Mouse (Mus musculus) heart, embryonic 15.5 days (tissue): ENCODE results near the gene Adnp. TPM values are rescaled to one million over a fixed set of nuclear protein-coding genes. Genes with fewer than 3 reads are reported as not detected.

Experiments
- ATAC-seq: fragments of 200-750 bp; cut with Nextera tagmentation; replicated peaks from 2 replicates; pipeline ENCODE4 v1.8.0; 2017; ENCODE audit warnings: low read depth, moderate TSS enrichment; ENCODE audit not compliant: insufficient number of reproducible peaks, insufficient read depth, low FRiP score
- H3K27ac ChIP-seq: fragments of 300-500 bp; sonication (generic); 2 replicates; pipeline ENCODE4 v1.5.1; 2015; ENCODE audit warnings: mild to moderate bottlenecking, inconsistent platforms
- H3K27me3 ChIP-seq: fragments of 300-500 bp; sonication (generic); 2 replicates; pipeline ENCODE4 v1.6.1; 2015; ENCODE audit warnings: inconsistent platforms
- H3K36me3 ChIP-seq: fragments of 300-500 bp; sonication (generic); 2 replicates; pipeline ENCODE4 v1.6.1; 2015; ENCODE audit warnings: mild to moderate bottlenecking, inconsistent platforms
- H3K4me1 ChIP-seq: fragments of 300-500 bp; sonication (generic); replicated peaks from 2 replicates; pipeline ENCODE4 v1.6.1; 2015; ENCODE audit warnings: inconsistent platforms
- H3K4me2 ChIP-seq: fragments of 300-500 bp; sonication (generic); 2 replicates; pipeline ENCODE4 v1.6.1; 2015; ENCODE audit warnings: inconsistent platforms, mild to moderate bottlenecking, moderate library complexity
- H3K4me3 ChIP-seq: fragments of 300-500 bp; sonication (generic); 2 replicates; pipeline ENCODE4 v1.5.1; 2015; ENCODE audit warnings: mild to moderate bottlenecking, inconsistent platforms
- H3K9ac ChIP-seq: fragments of 300-500 bp; sonication (generic); 2 replicates; pipeline ENCODE4 v1.6.1; 2015; ENCODE audit warnings: mild to moderate bottlenecking, inconsistent platforms
- H3K9me3 ChIP-seq: fragments of 300-500 bp; sonication (generic); replicated peaks from 2 replicates; pipeline ENCODE4 v1.6.1; 2016; ENCODE audit warnings: inconsistent platforms
- WGBS: fragments of 180-500 bp; shearing (Covaris S2); methylation state at CpG from one replicate; pipeline ENCODE4 v1.1.7; 2015; ENCODE audit warnings: mixed read lengths; 5-methylcytosine and 5-hydroxymethylcytosine counted together
- microRNA-seq: library from miRNA; unstranded; fragments of <30 nt; microRNA quantifications from one replicate; pipeline ENCODE4, GENCODE M21; 2016
- polyA plus RNA-seq: library from polyadenylated mRNA; unstranded; fragments of >200 nt; fragmentation: Nextera tagmentation; extraction: Ambion mirVana; gene quantifications from 2 replicates; pipeline ENCODE4 v1.2.1, GENCODE M21; 2015

The Adnp gene
- polyA plus RNA-seq, 1 experiment from 2014 or later = 6.6 TPM

- 88% methylated on average over 8 of the region's 8 CpGs for WGBS
- Histone ChIP-seq H3K27me3 (no peaks in the 10 kb centered on the region), H3K9me3 (no peaks in the 10 kb centered on the region), H3K9ac (no peak overlapping the region), H3K4me2 (no peak overlapping the region), H3K36me3 (no peaks in the 10 kb centered on the region), H3K4me3 (no peak overlapping the region), H3K27ac (no peak overlapping the region), H3K4me1 (peaks cover 33% of the 10 kb centered on the region)
- no peak for ATAC-seq
Observed at GRCm38 (mm10) chr2:168149241-168149640, 57.7 kb downstream of the Adnp start.

DNA sequence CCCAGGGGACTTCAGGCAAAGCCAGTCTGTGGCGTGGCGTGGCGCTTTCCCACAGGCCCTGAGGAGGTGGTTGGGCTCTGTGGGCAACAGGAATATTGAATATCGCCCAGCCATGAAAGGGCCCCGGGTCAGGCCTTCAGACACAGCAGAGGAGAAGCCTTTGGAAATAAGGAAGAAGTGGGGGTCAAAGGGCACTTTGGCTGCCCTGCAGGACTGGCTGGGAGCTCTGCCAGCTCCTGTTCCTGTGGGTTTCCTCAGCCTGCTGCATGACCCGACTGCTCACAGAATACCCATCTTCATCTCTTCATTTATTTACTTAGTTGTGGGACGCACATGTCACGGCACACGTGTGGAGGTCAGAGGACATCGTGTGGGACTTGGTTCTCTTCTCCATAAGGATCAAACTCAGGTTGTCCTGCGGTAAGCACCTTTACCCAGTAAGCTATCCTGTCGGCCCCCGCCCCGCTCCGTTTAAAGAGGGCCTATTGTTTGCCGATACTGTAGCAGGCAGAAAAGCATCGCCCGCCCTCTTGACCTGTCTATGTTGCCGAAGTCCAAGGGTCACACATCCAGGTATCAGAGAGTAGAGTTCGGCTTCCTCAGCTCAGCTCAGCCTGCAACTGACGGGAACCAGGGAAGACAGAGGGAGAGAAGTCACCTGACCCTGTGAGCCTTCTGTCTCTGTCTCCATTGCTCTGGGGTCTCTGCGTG lies 59.0 kb downstream of the Adnp start:
- Histone ChIP-seq H3K4me3 (no peak overlapping the region), H3K4me1 (peaks cover 28% of the 10 kb centered on the region), H3K9ac (no peak overlapping the region), H3K27ac (no peak overlapping the region), H3K9me3 (no peaks in the 10 kb centered on the region), H3K4me2 (no peak overlapping the region), H3K36me3 (no peaks in the 10 kb centered on the region), H3K27me3 (no peaks in the 10 kb centered on the region)
- WGBS = 74% methylated on average over 22 of the region's 22 CpGs
- no peak for ATAC-seq

DNA sequence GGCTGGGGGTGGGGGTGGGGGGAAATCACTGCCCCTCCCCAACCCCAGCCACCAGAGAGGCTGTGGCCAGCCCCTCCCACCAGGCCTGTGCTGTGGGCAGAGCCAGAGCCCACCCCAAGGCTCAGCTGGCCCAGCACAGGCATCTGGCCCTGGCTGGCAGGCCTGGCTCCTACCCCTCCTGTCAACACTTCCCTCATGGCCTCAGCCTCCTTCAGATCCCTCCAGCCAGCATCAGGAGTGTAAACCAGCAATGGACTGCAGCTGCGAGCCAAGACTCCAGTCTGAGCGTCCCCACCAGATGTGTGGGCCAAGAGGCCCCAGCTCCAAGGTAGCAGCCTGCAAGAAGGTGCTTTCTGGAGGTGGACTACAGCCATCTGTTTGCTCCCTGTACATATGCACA lies 61.5 kb downstream of the Adnp start:
- no peak overlapping the region for H3K9ac ChIP-seq
- 27% methylated on average over 2 of the region's 2 CpGs for WGBS

DNA sequence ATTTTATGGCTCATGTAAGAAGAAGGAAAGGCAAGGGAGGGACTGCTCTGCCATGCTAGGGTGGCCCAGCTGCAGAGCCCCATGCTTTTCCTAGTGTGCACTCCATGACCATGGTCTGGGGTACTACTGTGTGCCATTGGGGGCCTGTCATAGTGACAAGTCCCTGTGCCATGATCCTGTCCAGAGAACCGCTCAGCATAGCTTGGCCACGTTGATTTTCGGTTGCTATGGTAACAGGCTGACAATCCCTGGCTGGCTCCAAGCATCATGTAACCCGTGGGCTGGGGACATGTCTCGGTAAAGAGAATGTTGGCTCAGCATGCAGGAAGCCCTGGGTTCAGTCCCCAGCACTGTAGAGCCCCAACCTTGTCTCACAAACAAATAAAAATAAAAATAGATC lies 63.1 kb downstream of the Adnp start:
- H3K27ac ChIP-seq = no peak overlapping the region
- no peak for ATAC-seq
- H3K27me3 ChIP-seq = no peaks in the 10 kb centered on the region
- 42% methylated on average over 5 of the region's 5 CpGs for WGBS
- no peak overlapping the region for H3K4me3 ChIP-seq
- no peaks in the 10 kb centered on the region for H3K36me3 ChIP-seq
- H3K4me2 ChIP-seq = no peak overlapping the region
- H3K9ac ChIP-seq = no peak overlapping the region
- peaks cover 25% of the 10 kb centered on the region for H3K4me1 ChIP-seq
- H3K9me3 ChIP-seq = no peaks in the 10 kb centered on the region

More for the DNA sequence above, 61.5 kb downstream of the Adnp start:
- H3K27ac ChIP-seq = peak overlapping the region; percentile 64
- peak; percentile 87 for ATAC-seq
- peaks cover 28% of the 10 kb centered on the region for H3K4me1 ChIP-seq
- no peak overlapping the region for H3K4me3 ChIP-seq
- H3K36me3 ChIP-seq = no peaks in the 10 kb centered on the region
- H3K4me2 ChIP-seq = no peak overlapping the region
- no peaks in the 10 kb centered on the region for H3K27me3 ChIP-seq
- no peaks in the 10 kb centered on the region for H3K9me3 ChIP-seq

DNA sequence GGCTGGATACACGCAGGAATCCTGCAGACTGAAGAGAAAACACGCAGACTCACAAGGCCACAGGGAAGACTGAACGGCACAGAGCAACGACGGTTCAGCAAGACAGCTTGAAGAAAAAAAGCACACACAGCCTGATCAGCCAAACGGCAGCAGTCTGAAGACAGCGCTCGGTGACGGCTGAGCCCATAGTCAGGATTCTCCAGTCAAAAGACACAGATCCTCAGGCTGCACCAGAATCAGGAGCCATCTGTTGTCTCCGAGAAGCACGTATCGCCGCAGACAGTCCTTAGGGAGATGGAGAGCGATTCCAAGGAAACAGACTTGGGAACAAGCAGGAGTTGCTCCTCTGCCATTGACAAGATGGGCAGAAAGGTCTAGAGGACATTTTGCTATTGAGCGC lies 69.8 kb downstream of the Adnp start:
- 69% methylated on average over 15 of the region's 15 CpGs for WGBS
- ATAC-seq = no peak

More for the DNA sequence above, 69.8 kb downstream of the Adnp start:
- Histone ChIP-seq H3K4me1 (no peaks in the 10 kb centered on the region), H3K9me3 (no peaks in the 10 kb centered on the region), H3K27ac (no peak overlapping the region), H3K36me3 (no peaks in the 10 kb centered on the region), H3K4me2 (no peak overlapping the region), H3K9ac (no peak overlapping the region), H3K27me3 (no peaks in the 10 kb centered on the region), H3K4me3 (no peak overlapping the region)

Small RNA genes within 50 kb of the gene (microRNA-seq; reads per million reads assigned to microRNA genes)
- gene Gm24561 = not detected

Other genes with a start within 250 kb of the Adnp start
- 0.93 and 1.4 TPM in 2 replicates for gene Ripor3, start 196.5 kb downstream of the Adnp start, polyA plus RNA-seq
- gene Pard6b, start 126.1 kb downstream of the Adnp start, polyA plus RNA-seq = 5.3 and 7.1 TPM in 2 replicates
- gene Gm20716, start 23.3 kb upstream of the Adnp start, polyA plus RNA-seq = 10.9 and 14.2 TPM in 2 replicates
- gene Dpm1, start 23.5 kb upstream of the Adnp start, polyA plus RNA-seq = 69.3 and 96.2 TPM in 2 replicates
- 4.2 and 5.7 TPM in 2 replicates for gene Mocs3, start 23.5 kb upstream of the Adnp start, polyA plus RNA-seq
- 0.18 and 0.48 TPM in 2 replicates for gene Kcng1, start 74.6 kb upstream of the Adnp start, polyA plus RNA-seq